Mouse (Mus musculus) right cerebral cortex, postnatal 36 days (tissue): ENCODE results near the gene Acp2.
"Not testable (repeated sequence)": the region's sequence is repeated elsewhere in the genome, so short reads cannot be mapped to it uniquely, and the experiment has no call there.

ENCODE experiments used
- DNase-seq, 2 experiments: peaks; one replicate each; pipeline ENCODE4 v3.0.0; 2022; ENCODE audit warnings: low spot score in 2 of 2, mixed read lengths in 1 of 2

The Acp2 gene

DNA sequence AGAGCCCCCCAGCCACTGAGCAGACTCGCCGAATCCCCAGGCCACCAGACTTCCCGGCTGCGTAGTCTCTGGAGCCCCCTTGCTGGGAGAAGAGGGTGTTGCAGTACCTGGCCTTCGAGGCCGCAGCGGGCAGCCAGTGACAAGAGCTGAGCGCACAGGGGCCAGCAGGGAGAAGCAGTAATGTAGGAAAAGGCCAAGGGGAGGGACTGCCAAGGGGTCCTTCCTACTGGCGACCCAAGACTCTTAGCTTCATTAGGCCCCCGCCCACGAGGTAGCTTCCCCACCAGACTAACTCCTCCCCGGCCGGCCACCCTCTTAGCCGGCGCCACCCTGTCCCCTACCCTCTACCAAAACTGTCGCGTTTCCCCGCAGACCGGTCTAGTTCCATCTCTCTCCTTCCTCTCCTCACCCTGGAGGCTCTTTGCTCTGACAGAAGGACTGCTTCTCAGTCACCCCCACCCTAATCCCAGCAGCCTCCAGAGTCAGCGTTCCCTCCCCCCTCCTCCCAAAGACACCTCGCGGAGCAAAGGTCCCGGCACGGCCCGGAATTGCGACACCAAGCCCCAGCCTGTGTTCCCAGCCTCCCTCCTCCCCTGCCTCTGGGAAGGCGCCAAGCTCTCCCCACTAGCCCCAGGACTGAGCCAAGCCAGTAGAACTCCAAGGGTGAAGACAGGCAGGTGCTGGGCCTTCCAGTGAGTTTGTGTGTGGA is 7.9 kb upstream of the Acp2 start:
- no peak for DNase-seq

DNA sequence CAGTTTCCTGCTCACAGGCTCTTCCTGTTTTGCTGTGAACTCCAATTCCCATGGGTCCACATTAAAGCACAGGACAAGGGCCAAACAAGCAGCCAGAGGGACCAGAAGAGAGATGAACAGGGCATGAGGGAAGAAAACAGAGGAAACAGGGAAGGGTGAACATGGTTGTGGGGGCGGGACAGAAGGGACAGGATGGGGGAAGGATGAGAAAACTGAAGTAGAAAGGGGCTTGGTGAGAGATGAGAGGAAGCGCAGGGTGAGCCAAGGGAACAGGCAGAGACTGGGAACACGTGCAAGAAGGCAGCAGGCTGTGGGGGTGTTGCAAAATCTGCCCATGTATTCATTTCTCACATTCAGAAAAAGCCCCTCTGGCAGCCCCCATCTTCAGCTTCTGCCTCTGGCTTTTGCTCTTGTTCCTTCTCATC is 6.1 kb upstream of the Acp2 start:
- peak in 1 of 2 experiments; percentile 51 for DNase-seq

DNA sequence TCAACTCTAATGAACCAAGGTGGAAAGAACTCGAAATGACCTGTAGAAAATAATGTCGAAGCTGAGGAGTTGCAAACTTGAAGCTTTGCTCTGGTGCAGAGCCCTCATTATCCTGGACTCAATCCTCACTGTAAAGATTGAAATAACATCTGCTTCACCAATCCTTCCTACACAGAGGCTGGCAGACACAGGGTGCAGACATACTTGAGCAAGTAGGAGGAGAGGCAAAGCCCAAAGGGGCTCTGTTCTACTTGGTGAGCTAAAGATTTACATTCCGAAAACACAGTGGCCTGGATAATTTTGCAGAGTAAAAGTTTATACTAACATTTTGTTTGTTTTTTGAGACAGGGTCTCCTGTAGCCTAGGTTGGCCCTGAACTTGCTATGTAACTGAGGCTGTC is 3.8 kb upstream of the Acp2 start:
- no peak for DNase-seq

DNA sequence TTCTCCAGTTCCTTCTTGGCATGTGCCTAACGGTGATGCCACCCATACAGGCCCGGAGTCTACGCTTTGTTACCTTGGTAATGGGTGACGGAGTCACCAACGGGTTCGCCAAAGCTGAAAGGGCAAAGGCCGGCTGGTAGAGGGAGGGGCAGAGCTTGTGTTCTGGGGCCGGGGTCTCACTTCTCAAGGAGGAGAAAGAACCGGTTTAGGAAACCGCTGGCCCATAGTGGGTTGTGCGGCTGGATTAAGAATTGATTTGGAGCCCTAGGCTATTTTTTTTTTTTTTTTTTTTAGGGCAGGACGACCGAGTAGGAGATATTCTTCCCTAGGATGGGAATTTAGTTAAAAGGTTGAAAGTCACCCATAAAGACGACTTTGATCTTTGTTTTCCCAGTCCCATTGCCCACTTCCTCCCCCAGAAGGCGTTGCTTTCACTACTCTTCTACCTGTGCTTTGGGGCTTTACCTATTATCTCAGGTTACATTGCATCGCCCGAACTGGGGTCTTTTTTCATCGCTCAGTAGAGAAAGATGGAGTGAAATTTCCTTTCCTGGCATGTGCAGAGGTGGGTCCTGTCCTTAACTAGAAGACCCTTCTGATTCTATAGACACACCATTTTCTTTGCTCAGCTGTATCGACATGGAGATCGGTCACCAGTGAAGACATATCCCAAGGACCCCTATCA is 429 bp downstream of the Acp2 start:
- DNase-seq, result no peak

DNA sequence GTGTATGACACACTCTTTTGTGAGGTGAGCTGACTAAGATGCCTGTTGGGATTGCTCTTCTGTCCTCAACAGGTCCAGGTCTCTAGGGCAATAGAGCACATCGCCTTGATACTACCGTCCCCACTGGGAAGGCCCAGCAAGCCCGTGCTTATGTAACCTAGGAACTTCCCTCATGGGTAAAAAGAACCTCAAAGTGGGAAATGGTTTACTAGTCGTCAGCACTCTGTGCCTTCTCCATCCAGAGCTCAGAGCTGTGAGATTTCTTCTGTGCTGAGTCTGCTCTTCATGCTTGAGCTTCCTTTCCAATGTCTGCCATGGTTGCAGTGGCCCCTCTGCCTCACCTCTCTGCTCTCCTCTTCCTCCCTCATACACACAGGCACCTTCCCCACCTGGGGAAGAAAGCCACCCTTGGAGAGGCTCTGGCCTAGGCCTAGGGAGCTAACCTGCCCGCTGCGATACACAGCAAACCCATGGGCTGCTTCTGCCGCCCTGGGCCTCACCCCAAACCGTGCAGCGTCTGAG is 3.6 kb downstream of the Acp2 start:
- no peak for DNase-seq

DNA sequence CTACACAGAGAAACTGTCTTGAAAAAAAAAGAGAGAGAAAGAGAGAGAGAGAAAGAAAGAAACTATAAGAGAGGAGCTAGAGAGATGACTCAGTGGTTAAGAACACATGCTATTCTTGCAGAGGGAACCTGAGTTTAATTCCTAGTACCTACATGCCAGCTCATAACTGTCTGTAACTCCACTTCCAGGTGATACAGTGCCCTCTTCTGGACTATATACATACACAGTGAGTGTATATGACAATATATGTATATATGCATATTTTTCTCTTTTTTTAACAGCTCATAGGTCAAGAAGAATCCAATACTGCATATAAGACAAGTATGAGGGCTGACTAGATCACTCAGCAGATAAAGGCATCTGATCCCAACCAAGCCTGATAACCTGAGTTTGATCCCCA is 10.6 kb downstream of the Acp2 start:
- no peak for DNase-seq

DNA sequence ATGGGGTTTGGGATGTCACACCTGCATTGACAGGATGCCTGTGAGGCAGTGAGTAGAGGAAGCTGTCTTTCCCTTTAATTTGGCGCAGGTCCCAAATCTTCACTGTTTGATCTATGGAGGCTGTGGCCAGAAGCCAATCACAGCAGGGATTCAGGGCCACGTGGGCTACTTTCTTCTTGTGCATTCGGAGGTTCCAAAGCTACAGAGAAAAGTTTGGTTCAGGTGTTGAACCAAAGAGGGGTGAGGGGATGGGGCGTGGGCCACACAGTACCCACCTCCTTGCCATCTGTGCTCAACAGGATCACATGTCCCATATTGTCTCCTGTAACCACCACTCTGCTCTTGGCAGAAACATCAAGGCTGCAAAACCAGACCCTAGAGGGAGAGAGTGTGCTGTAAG is 14.3 kb downstream of the Acp2 start:
- DNase-seq, result no peak

DNA sequence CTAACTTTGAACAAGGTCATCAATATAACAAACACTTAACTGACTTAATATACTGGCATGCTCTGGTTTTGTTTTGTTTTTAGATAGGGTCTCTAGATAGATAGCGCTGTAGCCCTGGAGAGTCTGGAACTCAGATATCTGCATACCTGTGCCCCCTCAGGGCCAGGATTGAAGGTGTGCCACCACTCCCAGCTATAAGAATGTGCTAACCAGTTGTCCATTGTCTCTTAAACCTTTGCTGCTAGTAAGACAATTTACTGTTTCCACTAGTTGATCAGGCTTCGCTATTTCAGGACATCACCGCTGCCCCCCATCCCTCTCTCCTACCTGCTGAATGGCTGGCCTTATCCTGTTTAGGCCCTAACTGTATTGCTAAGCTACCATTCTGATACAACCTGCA is 17.8 kb downstream of the Acp2 start:
- DNase-seq, result no peak

DNA sequence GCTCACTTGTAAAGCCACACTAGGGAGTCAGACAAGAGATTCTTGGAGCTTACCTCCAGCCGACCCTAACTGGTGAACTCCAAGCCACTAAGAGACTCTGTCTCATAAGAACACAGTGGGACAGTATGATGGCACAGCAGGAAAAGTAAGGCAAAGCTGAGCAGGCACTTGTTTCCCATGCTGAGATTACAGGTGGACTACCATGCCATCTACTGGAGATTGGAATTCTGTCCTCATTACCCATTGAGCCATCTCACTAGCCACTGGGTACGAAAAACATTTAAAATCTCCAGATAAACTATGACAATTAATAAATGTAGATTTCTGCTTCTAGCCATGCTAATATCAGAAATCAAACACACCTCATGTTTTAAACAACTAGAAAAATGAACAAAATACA is 20.9 kb downstream of the Acp2 start:
- no peak for DNase-seq

DNA sequence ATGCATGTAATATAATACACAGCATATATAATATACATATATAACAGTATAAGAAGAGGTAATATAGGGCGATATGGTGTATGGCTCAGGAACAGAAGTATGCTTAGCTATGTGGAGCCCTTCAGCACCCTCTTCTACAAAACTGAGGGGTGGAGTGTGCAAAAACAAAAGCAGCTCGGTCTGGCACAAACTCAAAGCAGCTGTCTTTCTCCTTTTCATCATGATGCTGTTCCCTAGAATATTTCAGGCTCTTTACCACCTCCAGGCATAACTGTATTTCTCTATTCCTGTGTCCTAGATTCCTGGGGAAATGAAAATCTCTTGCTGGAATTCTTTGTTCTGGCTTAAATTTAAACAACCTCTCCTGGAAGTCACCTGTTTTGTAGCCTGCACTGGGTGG is 27.1 kb downstream of the Acp2 start:
- DNase-seq, result peak; percentile 40 to 70

DNA sequence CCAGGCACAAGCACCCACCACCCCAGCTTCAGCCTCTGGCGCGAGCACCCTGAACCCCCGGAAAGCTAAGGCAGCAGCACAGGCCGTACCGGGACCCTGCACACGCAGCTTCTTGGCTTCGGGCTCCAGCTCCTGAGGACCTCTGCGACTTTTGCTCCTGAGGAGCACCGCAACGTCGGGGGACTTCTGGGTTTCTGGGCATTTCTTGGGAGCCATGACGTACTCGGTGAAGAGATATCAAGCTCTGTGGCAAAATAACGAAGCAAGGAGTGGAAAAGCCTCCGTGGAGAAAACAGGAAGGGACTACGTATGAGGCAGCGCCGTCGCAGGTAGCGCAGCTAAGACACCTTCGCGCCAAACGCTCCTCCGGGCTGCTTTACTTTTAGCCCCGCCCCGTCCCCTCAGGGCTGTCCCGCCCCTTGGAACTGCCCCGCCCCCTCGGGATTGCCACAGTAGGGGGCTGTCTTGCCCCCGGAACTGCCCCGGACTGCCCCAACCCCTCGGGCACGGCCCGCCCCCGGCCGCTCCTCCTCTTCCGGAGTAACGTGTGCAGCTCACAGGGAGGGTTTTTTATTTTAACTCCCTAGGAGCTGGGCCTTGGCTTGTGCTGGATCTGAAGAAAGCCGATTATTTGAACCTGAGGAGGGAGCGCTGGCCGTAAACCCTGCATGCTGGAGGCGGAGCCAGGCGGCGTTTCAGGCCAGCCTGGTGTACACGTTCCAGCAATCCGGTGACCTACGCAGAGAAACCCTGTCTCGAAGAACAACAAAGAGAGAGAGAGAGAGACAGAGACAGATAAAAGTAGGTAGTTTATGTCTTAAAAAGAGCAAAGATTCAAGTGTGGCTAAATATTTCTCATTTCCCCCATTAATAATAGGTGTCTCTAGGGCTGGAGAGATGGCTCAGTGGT is 34.2 kb downstream of the Acp2 start, which contains the start of gene Ddb2:
Ddb2 (minus strand) TSS at position 382 of the 910 bp plus-strand sequence.
- DNase-seq, result peak; percentile 81 to 82

DNA sequence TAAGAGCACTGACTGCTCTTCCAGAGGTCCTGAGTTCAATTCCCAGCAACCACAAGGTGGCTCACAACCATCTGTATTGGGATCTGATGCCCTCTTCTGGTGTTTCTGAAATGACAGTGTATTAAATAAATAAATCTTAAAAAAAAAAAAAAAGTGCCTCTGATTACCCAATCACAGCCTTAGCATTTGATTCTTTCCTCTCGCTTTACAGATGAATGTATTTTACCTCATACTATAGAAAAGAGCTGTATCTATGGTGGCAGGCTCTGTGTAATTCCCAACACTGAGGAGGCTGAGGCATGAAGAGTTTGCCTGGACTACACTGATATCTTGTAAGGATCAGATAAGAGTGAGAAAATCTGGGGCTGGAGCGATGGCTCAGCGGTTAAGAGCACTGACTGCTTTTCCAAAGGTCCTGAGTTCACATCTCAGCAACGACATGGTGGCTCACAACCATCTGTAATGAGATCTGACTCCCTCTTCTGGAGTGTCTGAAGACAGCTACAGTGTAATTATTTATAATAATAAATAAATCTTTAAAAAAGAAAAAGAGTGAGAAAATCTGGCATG is 34.9 kb downstream of the Acp2 start:
- DNase-seq, result not testable (repeated sequence)

DNA sequence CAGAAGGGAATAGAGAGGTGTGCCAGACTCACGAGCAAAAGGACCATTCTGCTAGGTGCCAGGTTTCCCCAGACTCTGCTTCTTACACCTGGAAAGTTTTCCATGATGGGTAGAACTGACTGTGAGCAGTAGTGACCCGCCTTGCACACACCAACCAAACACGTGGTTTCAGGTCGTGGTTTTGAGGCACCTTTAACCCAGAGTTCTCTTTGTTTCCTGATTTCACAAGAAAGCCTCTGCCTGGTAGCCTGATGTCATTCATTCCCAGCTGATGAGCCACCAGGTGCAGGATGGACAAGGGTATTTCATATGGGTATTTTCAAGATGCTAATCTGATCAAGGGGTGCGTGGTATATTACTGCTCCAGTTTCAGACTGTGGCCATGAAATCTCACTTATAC is 39.9 kb downstream of the Acp2 start:
- no peak for DNase-seq

DNA sequence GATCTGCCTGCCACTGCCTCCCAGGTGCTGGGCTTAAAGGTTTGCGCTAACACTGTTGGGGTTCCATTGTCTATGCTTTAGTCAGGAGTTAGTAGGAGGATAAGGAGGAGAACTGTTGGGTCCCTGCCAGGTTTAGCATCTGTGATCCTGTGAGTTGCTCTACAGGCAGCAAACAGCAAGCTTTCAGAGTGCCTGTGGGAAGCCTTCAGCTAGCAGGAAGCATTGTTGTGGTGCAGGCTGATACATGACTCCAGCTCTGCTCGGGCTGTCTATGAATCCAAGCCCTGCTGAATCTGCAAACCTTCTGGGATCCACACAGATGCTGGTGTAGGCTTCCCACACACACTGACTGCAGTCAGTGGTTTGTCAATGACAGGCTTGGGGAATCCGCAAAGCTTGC is 40.7 kb downstream of the Acp2 start:
- DNase-seq, result peak; percentile 71 to 79

DNA sequence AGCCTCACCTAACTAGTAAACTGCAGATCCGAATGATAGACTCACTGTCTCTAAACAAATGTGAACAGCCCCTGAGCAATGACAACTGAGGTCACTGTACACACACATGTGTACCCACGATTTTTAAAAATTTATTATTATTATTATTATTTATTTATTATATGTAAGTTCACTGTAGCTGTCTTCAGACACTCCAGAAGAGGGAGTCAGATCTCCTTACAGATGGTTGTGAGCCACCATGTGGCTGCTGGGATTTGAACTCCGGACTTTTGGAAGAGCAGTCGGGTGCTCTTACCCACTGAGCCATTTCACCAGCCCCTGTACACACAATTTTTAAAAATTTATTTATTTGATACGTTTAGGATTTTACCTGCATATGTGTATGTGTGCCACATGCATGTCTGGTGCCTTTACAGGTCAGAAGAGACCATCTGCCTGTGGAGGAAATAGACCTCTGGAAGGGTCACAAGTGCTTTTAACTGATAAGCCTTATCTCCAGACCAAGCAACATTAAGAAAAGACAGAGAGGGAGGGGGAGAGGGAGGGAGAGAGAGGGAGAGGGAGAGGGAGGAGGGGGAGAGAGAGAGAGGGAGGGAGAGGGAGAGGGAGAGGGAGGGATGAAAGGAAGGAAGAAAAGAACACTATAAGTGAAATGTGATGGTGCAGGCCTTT is 42.0 kb downstream of the Acp2 start:
- no peak for DNase-seq

DNA sequence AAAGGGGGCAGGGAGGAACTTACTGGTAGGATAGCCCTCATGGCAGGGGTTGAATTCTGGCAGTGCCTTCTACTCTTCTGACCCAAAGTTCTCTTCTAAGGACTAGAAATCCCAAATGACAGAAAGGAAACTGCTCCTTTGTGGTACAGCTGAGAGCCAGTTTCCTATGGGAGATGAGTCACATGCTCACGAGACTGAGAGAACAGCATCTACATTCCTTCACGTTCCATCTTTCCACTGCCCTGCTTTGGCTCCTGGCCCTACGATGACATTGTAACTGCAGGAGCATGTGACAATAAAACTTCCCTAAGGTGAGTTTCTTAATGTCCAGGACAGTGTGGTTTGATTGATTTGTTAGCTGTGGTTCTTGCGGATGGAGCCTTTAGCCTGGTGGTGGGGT is 45.7 kb downstream of the Acp2 start:
- no peak for DNase-seq

DNA sequence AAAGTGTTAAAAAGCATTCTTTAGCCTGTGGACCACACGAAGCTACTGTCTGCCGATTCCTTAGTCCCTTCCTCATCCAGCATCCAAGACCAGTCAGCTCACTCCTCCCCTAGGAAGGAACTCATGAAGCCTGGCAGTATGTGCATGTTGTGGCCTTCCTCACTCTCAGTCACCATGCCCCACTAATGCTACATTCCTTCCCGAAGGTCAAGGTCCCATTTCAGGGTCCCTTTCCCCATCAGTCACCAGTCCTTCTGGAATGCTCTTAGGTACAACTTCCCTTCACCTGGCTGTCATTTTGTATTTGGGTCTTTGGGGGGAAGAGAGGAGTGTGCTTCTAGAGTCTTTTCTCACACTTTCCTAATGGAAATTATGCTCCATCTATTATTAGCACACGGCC is 49.3 kb downstream of the Acp2 start:
- DNase-seq, result no peak

DNA sequence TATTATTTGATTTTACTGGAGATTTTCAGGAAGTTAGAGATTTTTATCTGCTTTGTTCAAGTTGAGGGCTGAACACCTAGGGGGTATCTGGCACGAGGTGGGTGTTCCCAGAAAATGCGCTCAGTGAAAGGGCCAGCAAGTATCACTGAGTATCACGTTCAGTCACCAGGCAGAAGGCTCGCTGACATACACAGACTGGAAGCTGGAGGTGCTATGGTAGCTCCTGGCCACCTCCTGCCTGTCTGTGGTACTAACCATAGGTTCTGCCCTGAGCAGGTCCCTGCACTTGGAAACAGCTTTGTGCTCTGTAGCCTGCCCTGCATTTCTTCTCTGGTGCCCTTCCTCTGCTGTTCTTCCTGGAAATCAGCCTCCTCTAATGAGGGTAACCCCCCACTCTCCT is 49.8 kb downstream of the Acp2 start:
- no peak for DNase-seq

DNA sequence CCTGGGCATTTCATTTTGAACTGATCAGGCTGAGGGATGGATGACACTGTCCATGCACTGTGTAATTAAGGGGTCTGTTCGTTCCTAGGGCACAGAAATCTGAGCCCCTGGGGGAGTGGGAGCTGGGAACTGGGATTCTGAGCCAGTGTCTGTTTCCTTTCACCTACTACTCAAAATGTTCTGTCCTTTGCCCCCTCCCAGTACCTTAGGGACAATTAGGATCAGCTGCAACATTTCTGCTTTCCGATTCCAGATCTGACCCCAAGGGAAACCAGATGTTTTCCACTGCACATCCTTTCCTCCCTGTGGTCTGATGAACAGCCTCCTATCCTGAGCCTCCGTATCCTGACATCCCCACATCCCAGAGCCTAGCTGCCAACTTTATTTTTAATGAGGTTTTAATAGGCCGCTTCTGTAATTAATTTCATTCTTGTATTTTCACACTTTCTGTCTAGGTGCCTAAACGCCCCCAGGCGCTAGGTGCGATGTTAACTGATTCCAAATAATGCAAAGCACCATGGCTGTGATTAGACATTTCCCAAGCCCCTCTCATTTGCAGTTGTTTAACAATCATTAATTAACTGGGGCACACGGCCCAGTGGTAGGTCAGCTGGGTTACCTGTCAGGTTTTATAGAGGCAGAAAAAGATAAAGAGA is 52.2 kb downstream of the Acp2 start:
- no peak for DNase-seq

DNA sequence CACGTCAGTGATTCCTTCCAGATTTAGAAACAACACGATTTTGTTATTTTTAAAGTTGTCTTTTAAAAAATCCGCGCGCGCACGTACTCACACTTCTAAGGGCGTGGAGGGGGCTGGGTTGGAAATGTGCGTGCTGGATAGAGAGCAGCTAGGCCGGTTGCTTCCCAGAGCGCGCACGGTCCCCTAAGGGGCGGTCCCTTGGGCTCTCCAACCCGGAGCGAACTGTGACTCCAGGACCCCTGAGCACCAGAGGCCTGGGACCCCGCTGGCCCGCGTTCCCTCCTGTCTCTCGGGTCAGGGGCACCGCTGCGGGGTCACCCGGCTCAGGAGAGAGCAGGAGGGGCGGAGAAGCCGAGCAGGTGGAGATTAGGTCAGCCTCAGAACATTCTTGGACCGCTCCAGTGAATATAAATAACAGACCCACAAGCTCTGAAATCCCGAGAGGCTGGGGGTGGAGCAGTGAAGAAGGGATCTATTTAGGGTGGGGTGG is 53.0 kb downstream of the Acp2 start, which contains the start of gene Pacsin3:
Pacsin3 (plus strand) TSS at position 294 of the 490 bp plus-strand sequence.
- DNase-seq, result peak in 1 of 2 experiments; percentile 64
